Mouse (Mus musculus): ENCODE measurements at regions not wholly inside any gene's neighbourhood (a gene's known extent, or its start where the extent isn't known, plus 50 kb on each side); places are given as distances from the start of the nearest gene placed in this dataset.

- H3K4me3 ChIP-seq (ENCODE audit: control insufficient read depth, insufficient read depth, low read length) = no peak overlapping the region
- no peak for DNase-seq
- no peaks in the 10 kb centered on the region for H3K36me3 ChIP-seq (ENCODE audit: control insufficient read depth, insufficient read depth, low read length)
- H3K4me1 ChIP-seq (replicated peaks; ENCODE audit: control insufficient read depth, insufficient read depth, low read length) = no peaks in the 10 kb centered on the region; the same call in 1 of the 2 replicates
- TF ChIP-seq POLR2A (IDR thresholded peaks at IDR 0.05; ENCODE audit: control insufficient read depth, extremely low read depth, insufficient read depth, low read length, poor library complexity) (no peak), CTCF (IDR thresholded peaks at IDR 0.05; ENCODE audit: borderline replicate concordance, control insufficient read depth, extremely low read depth, insufficient read depth, low read length, poor library complexity) (no peak)
- no peak overlapping the region for H3K27ac ChIP-seq (ENCODE audit: control insufficient read depth, insufficient read depth, low read length)
- WGBS = 90% methylated on average over 3 of the region's 3 CpGs
- H3K27me3 ChIP-seq (ENCODE audit: control insufficient read depth, insufficient read depth, low read length) = no peaks in the 10 kb centered on the region
Measured at GRCm38 (mm10) chr3:50848528-50848927, 375.7 kb upstream of the Noct start.

GRCm38 (mm10) chr3:50851083-50851637 is 373.1 kb upstream of the Noct start:
- Histone ChIP-seq H3K4me3 (ENCODE audit: control insufficient read depth, insufficient read depth, low read length) (no peak overlapping the region), H3K4me1 (replicated peaks; ENCODE audit: control insufficient read depth, insufficient read depth, low read length) (no peaks in the 10 kb centered on the region), H3K36me3 (ENCODE audit: control insufficient read depth, insufficient read depth, low read length) (no peaks in the 10 kb centered on the region), H3K27ac (ENCODE audit: control insufficient read depth, insufficient read depth, low read length) (no peak overlapping the region), H3K27me3 (ENCODE audit: control insufficient read depth, insufficient read depth, low read length) (no peaks in the 10 kb centered on the region)
- WGBS = 93% methylated on average over 5 of the region's 5 CpGs
- no peak for DNase-seq
- TF ChIP-seq CTCF (IDR thresholded peaks at IDR 0.05; ENCODE audit: borderline replicate concordance, control insufficient read depth, extremely low read depth, insufficient read depth, low read length, poor library complexity) (no peak), POLR2A (IDR thresholded peaks at IDR 0.05; ENCODE audit: control insufficient read depth, extremely low read depth, insufficient read depth, low read length, poor library complexity) (no peak)

- 98% methylated on average over 1 of the region's 1 CpGs for WGBS
- no peaks in the 10 kb centered on the region for H3K4me1 ChIP-seq (replicated peaks; ENCODE audit: control insufficient read depth, insufficient read depth, low read length)
- DNase-seq = no peak
- no peak overlapping the region for H3K4me3 ChIP-seq (ENCODE audit: control insufficient read depth, insufficient read depth, low read length)
- TF ChIP-seq CTCF (IDR thresholded peaks at IDR 0.05; ENCODE audit: borderline replicate concordance, control insufficient read depth, extremely low read depth, insufficient read depth, low read length, poor library complexity) (no peak), POLR2A (IDR thresholded peaks at IDR 0.05; ENCODE audit: control insufficient read depth, extremely low read depth, insufficient read depth, low read length, poor library complexity) (no peak)
- H3K27ac ChIP-seq (ENCODE audit: control insufficient read depth, insufficient read depth, low read length) = no peak overlapping the region
- no peaks in the 10 kb centered on the region for H3K27me3 ChIP-seq (ENCODE audit: control insufficient read depth, insufficient read depth, low read length)
- H3K36me3 ChIP-seq (ENCODE audit: control insufficient read depth, insufficient read depth, low read length) = no peaks in the 10 kb centered on the region
Measured at GRCm38 (mm10) chr3:50867105-50867504, 357.1 kb upstream of the Noct start.

GRCm38 (mm10) chr3:50869211-50869610 is 355.0 kb upstream of the Noct start:
- Histone ChIP-seq H3K36me3 (ENCODE audit: control insufficient read depth, insufficient read depth, low read length) (no peaks in the 10 kb centered on the region), H3K4me1 (replicated peaks; ENCODE audit: control insufficient read depth, insufficient read depth, low read length) (no peaks in the 10 kb centered on the region), H3K4me3 (ENCODE audit: control insufficient read depth, insufficient read depth, low read length) (no peak overlapping the region), H3K27ac (ENCODE audit: control insufficient read depth, insufficient read depth, low read length) (no peak overlapping the region), H3K27me3 (ENCODE audit: control insufficient read depth, insufficient read depth, low read length) (no peaks in the 10 kb centered on the region)
- WGBS = 75% methylated on average over 3 of the region's 3 CpGs
- no peak for DNase-seq
- TF ChIP-seq POLR2A (IDR thresholded peaks at IDR 0.05; ENCODE audit: control insufficient read depth, extremely low read depth, insufficient read depth, low read length, poor library complexity) = no peak
- no peak for TF ChIP-seq CTCF (IDR thresholded peaks at IDR 0.05; ENCODE audit: borderline replicate concordance, control insufficient read depth, extremely low read depth, insufficient read depth, low read length, poor library complexity)

- Histone ChIP-seq H3K27me3 (ENCODE audit: control insufficient read depth, insufficient read depth, low read length) (no peaks in the 10 kb centered on the region), H3K4me1 (replicated peaks; ENCODE audit: control insufficient read depth, insufficient read depth, low read length) (peaks cover 6% of the 10 kb centered on the region; the same call in 1 of the 2 replicates), H3K4me3 (ENCODE audit: control insufficient read depth, insufficient read depth, low read length) (no peak overlapping the region), H3K36me3 (ENCODE audit: control insufficient read depth, insufficient read depth, low read length) (no peaks in the 10 kb centered on the region), H3K27ac (ENCODE audit: control insufficient read depth, insufficient read depth, low read length) (no peak overlapping the region)
- 83% methylated on average over 4 of the region's 4 CpGs for WGBS
- no peak for DNase-seq
- TF ChIP-seq CTCF (IDR thresholded peaks at IDR 0.05; ENCODE audit: borderline replicate concordance, control insufficient read depth, extremely low read depth, insufficient read depth, low read length, poor library complexity) = no peak
- no peak for TF ChIP-seq POLR2A (IDR thresholded peaks at IDR 0.05; ENCODE audit: control insufficient read depth, extremely low read depth, insufficient read depth, low read length, poor library complexity)
Measured at GRCm38 (mm10) chr3:50879050-50879449, 345.2 kb upstream of the Noct start.

- Histone ChIP-seq H3K4me1 (replicated peaks; ENCODE audit: control insufficient read depth, insufficient read depth, low read length) (peaks cover 10% of the 10 kb centered on the region), H3K4me3 (ENCODE audit: control insufficient read depth, insufficient read depth, low read length) (no peak overlapping the region), H3K27ac (ENCODE audit: control insufficient read depth, insufficient read depth, low read length) (no peak overlapping the region), H3K27me3 (ENCODE audit: control insufficient read depth, insufficient read depth, low read length) (no peaks in the 10 kb centered on the region), H3K36me3 (ENCODE audit: control insufficient read depth, insufficient read depth, low read length) (no peaks in the 10 kb centered on the region)
- DNase-seq = no peak
- WGBS = 62% methylated on average over 8 of the region's 8 CpGs
- TF ChIP-seq CTCF (IDR thresholded peaks at IDR 0.05; ENCODE audit: borderline replicate concordance, control insufficient read depth, extremely low read depth, insufficient read depth, low read length, poor library complexity) = no peak
- no peak for TF ChIP-seq POLR2A (IDR thresholded peaks at IDR 0.05; ENCODE audit: control insufficient read depth, extremely low read depth, insufficient read depth, low read length, poor library complexity)
Measured at GRCm38 (mm10) chr3:50879595-50879994, 344.7 kb upstream of the Noct start.

All from thymus, adult 2 months (tissue).